Mouse (Mus musculus): ENCODE data around the gene Osbp2.

The Osbp2 gene

DNA sequence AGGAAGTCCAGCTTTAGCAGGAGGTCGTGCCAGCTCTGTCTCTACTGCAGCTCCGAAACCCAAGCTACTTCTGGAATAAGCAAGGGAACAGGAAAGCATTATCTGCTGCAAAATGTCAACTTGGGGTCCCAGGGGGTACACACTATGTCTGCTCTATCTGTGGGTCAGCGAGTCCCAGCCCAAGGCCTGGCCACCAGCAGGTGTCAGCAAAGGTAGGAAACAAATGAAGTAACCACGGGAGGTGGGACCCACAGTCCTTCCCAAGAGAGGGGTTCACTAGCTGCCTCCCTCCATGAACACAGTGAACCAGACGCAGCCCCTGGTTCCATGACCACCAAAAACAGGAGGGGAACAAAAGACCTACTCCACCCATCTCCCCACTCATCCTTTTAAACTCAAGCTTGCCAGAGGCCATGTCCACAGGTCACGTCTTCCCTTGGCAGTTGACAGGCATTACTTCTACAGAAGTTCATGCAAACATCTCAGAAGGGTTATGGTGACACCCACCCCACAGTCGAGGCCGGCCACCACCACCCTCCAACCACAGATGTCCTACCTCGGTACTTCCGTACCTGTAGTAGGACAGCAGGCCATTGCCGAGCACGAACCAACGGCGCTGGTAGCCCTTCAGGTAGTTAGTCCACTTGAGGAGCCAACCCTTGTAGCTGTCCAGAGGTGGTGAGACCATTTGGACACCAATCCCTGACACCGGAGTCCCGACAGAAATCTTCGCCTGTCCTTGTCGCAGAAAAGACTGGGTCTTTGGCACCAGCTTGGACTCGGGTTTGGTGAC lies 846 bp downstream of the Osbp2 start:
- in situ Hi-C loops (cut with MseI, MboI): no loop called here

DNA sequence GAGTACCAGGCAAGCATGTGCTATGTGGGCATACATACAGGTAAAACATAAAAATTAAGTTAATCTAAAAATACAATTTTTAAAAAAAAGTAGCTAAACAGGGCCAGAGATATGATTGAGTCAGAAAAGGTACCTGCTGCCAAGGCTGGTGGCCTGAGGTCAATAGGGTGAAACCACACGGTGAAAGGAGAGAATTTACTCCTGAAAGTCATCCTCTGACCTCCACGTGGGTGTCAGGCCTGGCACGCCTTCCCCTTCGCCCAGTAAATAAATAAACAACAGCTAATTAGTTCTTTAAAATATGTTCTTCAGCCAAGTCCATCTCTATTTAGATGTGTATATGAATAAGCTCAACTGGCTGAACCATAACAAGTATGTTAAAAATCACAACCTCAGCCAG lies 3.3 kb downstream of the Osbp2 start:
- in situ Hi-C loops (cut with MseI, MboI): no loop called here

DNA sequence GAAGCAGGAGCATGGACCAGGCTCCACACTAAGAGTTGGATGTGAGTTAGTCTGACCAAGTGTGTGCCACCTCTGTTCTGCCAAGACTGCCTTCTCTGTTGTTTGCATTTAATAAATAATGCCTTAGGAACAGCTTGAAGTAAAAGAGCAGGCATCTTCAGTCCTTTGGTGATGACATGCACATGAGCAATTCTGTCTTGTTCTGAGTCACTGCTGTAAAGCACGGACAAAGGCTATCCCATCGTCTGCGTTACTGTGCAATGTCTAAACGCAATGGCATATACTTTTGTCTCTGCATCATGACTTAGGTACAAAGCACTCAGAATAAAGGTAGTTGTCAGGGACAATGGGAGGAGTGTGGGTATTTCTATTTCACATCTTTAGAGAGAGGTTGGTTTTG lies 3.9 kb downstream of the Osbp2 start:
- in situ Hi-C loops (cut with MseI, MboI): no loop called here

DNA sequence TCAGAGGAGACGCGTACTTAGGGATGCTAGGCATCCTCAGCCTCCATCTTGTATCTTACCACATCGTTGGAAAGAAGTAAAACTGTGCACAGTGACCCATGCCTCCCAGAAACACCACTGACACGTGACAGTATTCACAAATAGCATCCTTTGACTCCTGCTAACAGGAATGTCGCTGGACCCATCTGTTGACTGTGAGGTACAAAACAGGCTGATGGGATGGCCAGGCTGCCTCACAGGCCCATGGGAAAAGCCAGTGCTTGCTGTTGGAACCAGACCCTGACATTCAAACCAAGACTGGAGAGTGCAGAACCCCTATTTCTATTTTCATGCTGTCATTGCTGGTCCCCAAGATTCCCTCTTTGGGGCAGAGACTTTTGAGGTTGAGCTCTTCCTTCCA lies 5.8 kb downstream of the Osbp2 start:
- in situ Hi-C loops (cut with MseI, MboI): no loop called here

DNA sequence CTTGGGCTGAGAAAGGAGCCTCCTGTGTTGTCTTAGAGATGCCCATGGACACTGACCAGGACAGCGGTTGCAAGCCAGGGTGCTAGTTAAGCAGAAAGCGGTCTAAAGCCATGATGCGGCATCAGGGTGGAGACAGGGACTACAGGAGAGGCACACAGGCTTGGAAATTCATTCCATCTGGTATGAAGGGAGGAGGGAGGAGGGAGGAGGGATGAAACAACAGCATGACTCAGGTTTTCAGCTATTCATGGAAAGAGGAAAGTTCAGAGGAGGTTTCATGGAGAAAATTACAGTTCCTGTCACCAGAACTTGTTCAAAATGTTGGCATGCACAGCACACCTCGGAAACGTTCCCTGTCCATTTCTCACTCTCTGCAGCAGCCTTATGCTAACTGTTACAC lies 7.9 kb downstream of the Osbp2 start:
- in situ Hi-C loops (cut with MseI, MboI): no loop called here

DNA sequence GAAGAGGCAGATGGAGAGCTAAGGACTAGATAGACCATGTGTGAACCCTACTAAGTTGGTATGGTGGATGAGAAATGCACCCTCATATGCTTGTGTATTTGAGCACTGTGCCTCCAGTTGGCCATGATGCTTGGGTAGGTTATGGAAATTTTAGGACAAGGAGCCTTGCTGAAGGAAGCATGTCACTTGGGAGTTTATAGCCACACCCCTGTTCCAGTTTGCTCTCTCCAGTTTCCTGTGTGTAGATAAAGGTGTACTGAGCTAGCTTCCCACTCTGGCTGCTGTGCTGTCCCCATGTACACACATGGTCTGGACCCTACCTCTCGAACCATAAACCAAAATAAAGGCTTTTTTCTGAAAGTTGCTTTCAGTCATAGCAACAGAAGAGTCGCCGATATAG lies 9.5 kb downstream of the Osbp2 start:
- in situ Hi-C loops (cut with MseI, MboI): no loop called here

DNA sequence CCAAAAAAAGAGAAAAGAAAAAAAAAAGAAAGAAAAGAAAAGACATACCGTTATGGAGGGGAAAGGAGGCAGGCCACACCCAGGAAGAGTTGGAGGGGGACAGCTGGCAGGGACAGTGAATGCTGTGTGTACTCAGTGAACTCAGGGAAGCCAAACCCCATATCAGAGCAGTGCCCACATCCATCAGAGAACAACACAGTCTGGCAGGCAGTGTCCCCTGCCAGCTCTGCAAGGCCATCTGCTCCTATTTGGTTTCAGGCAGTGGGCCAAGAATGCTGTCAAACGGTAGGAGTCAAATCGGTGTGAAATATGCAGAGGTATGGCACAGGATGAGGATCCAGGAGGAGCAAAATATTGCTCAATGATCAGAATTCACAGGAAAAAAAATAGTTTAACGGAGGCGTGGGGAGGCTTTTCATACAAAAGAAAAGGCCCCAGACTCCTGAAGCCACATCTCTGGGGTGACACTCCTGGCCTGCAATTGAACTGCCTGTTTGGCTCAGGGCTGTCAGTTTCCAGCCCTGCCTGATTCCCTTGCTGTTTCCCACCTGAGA lies 10.1 kb downstream of the Osbp2 start:
- in situ Hi-C loops (cut with MseI, MboI): no loop called here

DNA sequence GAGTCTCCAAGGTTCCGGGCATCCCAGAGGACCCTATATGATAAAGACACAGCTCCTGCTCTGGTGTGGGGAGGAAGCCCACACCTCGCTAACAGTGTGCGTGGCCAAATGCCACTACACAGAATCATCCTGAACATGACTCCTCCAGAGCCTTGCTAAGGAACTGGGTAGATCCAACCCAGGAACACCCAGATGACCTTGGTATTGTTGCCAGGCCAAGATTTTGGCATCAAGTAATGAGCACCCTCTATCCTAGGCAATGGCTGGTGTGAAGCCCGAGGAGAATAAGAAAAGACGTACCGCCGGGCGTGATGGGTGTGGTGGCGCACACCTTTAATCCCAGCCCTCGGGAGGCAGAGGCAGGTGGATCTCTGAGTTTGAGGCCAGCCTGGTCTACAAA lies 10.7 kb downstream of the Osbp2 start:
- in situ Hi-C loops (cut with MseI, MboI): no loop called here

DNA sequence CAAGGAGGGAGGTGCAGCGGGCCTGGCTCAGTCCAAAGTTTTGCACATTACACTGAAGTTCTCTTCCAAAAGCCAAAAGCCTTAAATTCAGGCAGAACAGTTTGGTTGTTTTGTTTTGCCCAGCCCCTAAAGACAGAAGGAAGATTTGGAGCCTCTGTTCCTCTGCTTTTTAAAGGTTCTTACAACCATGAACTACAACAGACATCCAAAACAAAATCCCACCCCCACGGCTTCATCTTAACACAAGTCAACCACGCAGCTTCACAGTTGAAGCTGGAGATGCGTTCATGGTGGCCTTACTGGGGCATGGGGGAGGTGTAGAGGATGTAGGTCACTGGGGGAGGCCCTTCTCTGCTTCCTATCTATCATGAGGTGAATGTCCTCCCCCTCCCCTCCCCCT lies 11.8 kb downstream of the Osbp2 start:
- in situ Hi-C loops (cut with MseI, MboI): no loop called here

DNA sequence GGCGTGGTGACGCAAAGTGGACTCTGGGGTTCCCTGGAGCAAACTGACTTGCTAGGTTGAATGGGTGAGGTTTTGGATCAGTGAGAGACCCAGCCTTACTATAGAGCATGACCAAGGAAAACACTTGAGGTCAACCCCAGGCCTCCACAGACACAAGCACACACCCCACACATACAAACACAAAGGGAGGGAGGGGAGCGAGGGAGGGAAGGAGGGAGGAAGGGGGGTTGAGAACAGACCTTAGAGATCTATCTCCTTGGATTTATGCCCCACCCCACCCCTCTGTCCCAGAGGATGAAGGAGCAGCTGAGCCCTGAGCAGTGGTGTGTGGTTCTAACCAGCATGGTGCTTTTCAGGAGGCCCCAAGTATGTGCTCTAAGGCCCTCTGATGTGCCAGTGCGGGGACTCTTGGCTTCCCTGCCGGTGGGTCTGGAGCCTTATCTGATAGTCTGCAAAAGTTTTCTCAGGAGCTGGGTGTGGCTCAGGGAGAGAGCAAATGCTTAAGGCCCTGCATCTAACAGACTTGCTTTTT lies 12.9 kb downstream of the Osbp2 start:
- in situ Hi-C loops (cut with MseI, MboI): no loop called here

DNA sequence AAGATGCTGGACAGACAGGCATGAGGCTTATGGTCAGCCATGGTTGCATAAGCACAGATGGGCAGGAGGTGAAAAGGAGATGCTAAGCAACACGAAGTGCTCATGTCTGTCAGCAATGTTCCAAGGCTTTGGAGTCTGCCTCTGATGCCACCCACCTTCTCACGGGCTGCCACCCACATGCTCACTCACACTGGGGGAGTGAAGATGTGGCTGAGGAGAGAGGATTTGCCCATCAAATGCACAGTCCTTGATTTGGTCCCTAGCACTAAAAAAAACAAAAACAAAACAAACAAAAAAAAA lies 13.4 kb downstream of the Osbp2 start:
- in situ Hi-C loops (cut with MseI, MboI): no loop called here

DNA sequence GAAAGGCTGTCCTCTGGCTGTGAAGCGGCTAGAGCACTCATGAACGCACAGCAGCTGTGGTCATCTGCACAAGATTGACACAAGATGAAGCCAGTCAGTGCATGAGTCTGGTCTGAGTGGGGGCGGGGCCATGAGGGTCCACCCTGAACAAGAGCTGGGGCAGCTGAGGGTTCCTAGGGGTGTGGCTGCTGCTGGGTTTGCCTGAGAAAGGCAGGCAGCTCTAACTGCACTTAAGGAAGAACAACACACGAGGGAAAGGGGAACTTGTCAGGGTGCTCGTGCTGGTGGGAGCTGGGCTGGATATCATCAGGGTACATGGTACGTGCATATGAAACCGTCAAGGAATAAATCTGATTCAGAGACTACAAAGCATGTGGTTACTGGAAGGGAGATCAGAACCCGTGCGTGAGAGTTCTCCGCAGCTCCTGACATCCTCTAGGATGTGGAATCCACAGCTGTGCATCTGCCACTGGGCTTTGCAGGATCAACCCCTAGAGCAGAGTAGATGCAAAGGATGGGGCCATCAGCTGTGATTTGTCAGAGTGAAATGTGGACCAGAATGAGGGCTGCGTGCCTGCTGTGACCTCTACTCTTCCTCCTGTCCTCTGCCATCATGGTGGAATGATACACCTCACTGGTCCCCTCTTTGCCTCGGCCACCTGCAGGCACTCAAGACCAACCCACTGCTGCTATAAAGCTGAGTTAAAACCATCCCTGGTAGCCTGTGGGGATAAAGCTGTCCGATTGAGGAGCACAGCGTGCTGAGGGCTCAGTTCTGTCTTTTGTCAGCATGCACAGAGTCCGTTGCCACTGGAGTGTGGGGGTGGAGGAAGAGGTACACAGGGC lies 14.0 kb downstream of the Osbp2 start:
- in situ Hi-C loops (cut with MseI, MboI): no loop called here

DNA sequence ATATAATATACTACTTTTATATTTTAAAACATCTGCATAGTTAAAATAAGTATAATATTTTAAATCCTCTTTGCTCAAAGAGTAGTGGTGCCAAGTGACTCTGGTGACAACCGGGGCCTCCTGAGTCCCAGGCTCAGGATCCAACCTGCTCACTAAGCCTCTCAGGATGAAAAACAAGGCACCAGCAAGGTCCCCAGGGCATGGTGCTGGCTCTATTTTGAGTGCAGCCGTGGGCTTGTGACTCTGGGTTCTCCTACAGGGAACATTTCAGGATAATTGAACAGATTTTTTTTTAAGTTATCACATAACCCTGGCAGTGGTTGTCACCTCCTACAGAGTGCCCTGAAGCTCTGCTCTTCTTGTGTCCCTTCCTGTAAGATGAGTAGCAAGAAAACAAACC lies 17.4 kb downstream of the Osbp2 start:
- in situ Hi-C loops (cut with MseI, MboI): no loop called here

DNA sequence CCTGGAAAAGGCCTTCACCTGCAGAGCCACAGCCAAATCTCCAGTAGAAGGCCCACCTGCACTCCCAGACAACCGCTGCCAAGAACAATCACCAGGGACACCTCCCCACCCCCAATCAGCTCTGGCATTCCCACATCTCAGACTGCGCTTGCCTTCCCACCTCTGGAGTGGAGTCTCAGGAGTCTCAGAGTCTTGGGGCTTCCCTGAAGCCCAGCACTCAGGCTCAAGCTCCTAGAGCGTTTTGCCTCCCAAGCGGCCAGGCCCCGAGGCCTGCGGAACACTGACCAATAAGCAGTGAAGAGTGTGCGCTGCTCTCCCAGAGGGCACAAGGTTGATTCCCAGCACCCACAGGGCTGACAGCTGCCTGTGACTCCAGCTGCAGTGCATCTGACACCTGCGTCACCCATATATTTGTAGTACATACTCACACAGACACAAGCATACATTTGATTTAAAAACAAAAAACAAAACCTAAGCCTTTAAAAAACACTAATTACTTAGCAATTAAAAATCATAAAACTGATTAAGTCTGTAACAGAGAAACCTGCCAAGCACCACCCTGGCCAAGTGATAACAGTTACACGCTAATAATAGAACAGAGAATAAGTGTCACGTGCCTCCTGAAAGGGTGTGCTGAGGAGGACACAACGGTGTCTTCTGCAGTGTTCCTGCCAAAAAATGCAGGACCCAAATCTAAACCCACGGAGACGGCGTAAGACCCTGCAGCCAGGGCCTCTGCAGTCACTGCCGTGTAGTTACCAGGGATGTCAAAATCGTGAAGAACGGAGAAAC lies 19.6 kb downstream of the Osbp2 start:
- in situ Hi-C loops (cut with MseI, MboI): no loop called here

DNA sequence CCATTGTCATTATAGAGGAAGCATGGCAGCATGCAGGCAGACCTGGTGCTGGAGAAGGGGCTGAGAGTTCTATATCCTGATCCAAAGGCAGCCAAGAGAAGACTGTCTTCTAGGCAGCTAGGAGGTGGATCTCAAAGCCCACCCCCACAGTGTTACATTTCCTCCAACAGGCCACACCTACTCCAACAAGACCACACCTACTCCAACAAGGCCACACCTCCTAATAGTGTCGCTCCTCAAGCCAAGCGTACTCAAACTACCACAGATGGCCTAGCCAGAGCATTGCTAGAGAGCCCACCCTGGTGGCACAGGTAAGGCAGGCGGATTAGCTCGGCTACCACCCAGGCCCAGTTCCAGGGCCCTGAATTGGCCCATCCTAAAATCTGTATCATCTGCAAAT lies 28.4 kb downstream of the Osbp2 start:
- in situ Hi-C loops (cut with MseI, MboI): no loop called here

DNA sequence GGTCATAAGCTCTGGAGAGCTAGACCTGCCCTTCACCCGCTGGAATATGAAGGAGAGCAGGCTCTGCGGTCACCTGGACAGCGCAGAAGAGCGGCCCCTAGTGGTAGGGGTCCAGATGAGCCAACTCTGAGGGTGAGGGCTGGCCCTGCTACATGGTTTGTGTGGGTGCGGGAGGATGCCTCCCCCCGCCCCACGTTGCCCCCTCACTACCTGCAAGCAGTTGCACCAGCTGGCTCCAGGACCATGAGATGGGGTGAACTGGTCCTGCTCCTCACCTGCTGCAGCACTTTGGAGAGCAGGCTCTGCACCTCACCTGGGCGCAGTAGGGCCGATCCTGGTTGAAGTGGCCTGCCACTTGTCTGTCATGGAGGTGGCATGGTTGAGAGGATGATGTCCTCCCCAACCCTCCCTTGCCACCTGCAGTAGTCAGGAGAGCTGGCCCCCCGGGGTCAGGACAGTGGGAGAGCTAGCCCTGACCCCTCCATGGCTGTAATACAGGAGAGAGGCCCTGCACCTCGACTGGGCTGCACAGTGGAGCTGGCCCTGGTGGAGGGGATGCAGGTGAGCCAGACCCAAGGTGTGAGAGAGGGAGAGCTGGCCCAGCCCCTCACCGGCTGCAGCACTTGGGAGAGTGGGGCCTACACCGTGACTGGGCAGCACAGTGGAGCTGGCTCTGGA lies 29.1 kb downstream of the Osbp2 start:
- in situ Hi-C loops (cut with MseI, MboI): no loop called here

DNA sequence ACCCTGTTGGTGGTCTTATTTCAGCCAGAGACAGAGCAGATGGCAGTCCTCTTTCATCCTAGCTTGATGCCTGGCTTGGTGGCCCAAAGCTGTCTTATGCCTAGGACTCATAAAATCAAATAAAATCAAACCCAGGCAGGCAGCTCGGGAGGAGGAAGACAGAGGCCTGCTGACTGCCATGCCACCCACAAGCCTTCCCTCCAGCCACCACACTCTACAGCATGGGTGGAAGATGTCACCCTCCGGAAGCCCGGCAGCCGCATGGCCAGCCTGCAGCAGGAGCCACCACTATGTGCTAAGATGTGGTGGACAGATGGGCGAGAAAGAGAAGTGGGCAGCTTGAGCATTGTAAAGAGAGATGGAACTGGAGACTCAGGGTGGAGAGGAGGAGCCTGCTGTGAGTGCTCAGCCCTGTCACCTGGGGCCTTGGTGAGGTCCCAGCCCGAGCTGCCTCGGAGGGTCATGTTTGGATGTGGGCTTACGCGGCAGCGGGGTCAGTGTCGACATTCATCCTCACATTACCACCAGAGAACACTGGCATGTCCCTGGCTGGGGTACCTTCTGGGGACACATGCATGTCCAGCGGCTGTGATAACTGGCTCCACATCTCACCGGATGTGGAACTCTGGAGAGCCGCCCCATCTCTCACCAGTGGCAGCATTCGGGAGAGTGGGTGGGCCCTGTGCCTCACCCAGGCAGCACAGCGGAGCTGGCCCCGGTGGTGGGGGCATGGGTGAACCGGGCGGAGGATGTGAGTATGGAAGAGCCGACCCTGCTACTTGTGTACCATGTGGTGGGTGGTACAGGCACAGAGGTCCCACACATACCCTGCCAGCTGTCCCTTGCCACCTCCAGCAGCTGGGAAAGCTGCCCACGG lies 29.9 kb downstream of the Osbp2 start:
- in situ Hi-C loops (cut with MseI, MboI): no loop called here

DNA sequence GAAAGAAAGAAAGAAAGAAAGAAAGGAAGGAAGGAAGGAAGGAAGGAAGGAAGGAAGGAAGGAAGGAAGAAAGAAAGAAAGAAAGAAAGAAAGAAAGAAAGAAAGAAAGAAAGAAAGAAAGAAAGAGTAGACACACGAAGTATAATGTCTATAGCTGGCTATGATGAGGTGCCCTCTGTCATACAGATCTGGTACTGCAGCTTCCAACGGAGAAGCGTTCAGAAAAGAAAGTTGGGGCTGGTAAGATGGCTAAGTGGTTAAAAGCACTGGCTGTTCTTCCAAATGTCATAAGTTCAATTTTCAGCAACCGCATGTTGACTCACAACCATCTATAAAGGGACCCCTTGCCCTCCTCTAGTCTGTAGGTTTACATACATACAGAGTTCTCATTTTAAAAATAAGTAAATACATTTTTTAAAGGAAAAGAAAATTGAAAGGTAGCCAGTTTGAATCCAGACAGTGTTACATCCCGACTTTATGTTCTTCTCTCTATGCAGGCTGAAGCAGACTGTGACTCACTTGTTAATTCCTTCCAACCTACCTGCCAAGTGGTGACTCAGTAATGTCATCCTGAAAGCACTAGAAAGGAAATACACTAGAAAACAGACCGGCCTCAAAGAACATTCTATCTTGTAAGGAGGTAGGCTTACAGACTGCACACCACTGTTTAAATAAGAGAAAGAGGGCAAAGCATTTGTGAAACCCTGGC lies 31.4 kb downstream of the Osbp2 start:
- in situ Hi-C loops (cut with MseI, MboI): no loop called here

DNA sequence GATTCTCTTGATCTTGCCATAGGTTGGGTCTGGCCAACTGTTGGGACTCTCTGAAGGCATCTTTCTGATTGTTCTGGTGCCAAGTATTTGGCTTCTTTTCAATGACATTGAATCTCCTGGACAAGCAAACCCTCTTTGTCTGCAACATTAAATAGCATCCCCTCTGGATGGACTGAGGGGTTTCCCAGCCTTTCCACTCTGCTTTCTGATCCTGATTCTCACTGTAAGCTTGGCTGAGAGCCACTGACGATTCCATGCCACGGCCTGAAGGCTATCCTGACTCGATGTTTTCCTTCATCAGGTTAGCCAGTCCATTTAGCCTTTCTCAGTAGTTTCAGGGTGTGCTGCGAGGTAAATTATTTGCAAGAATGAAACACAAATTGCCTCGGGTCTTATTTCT lies 34.0 kb downstream of the Osbp2 start:
- in situ Hi-C loops (cut with MseI, MboI): no loop called here

DNA sequence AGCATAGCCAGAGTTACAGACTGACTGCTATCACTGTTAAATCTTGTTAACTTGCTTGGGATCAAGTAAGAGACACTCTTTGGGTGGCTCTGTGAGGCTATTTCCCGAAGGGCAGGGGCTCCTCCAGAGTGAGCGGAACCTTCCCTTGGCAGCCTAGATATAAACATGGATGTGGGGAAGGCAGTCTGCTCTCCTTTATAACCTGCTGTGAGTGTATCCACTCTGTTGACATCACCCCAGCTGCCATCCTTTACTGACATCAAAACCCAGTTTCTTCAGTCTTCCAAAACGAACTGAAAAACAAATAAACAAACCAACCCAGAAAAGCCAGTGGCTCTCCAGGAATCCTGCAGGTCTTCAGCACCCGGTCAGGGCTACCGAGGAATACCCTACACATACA lies 39.6 kb downstream of the Osbp2 start:
- in situ Hi-C loops (cut with MseI, MboI): no loop called here

Measured in mouse trophoblast stem cell (cell line).